Mouse (Mus musculus) bone marrow macrophage, adult 2 months (primary cell): ENCODE measurements at regions not wholly inside any gene's neighbourhood (a gene's known extent, or its start where the extent isn't known, plus 50 kb on each side); places are given as distances from the start of the nearest gene placed in this dataset.

ENCODE experiments used
- CTCF ChIP-seq: IDR thresholded peaks from 2 replicates; pipeline ENCODE4 v1.5.1; 2012; ENCODE audit warnings: low read depth, mild to moderate bottlenecking, low read length, moderate library complexity
- POLR2A ChIP-seq: IDR thresholded peaks from 2 replicates; pipeline ENCODE4 v1.6.1; 2012; ENCODE audit warnings: mild to moderate bottlenecking, low read depth, low read length, borderline replicate concordance

- TF ChIP-seq CTCF = no peak
- no peak for TF ChIP-seq POLR2A
Observed at GRCm38 (mm10) chr5:132606216-132606615, 63.1 kb upstream of the Auts2 start.
